Mouse (Mus musculus): ENCODE results near the gene Btd. TPM values are rescaled to one million over a fixed set of nuclear protein-coding genes. Genes with fewer than 3 reads are reported as not detected.

The Btd gene
- polyA plus RNA-seq, 1 experiment from 2014 or later: 15.4 TPM

DNA sequence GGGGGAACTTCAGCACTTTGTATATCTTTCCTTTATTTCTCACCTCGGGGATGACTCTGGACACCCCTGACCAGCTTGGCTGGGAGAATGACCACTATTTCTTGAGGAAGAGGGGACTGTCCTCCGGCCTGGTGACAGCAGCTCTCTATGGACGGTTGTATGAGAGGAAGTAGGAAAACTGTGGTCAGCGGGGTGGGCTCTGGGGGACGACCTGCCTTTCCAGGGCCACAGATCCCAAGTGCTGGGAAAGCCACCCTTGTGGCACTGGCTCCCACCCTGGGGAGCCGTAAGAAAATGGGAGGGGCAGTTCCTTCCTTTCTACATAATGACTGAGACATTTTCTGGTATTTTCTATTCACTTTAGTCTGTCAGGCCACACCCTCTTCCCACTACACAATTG is 26.9 kb downstream of the Btd start:
- H3K4me1 ChIP-seq (ENCODE audit: control insufficient read depth, low read depth, low read length): peaks cover 20% of the 10 kb centered on the region
- no peaks in the 10 kb centered on the region for H3K9me3 ChIP-seq (replicated peaks; ENCODE audit: control insufficient read depth, low read length)
- H3K27me3 ChIP-seq (ENCODE audit: control insufficient read depth, insufficient read depth, low read depth, low read length): no peaks in the 10 kb centered on the region
- H3K9ac ChIP-seq (ENCODE audit: low read depth, low read length): no peak overlapping the region
- H3K4me3 ChIP-seq (ENCODE audit: low read depth, low read length): no peak overlapping the region
- no peaks in the 10 kb centered on the region; the same call in 1 of the 2 replicates for H3K36me3 ChIP-seq (ENCODE audit: control insufficient read depth, insufficient read depth)
- WGBS (ENCODE audit: insufficient replicate concordance): 49% methylated on average over 6 of the region's 6 CpGs
- H3K27ac ChIP-seq (ENCODE audit: low read length): no peak overlapping the region
- ATAC-seq (ENCODE audit: low read depth): no peak
- no peak overlapping the region for H3K4me2 ChIP-seq (ENCODE audit: low read depth, low read length)

DNA sequence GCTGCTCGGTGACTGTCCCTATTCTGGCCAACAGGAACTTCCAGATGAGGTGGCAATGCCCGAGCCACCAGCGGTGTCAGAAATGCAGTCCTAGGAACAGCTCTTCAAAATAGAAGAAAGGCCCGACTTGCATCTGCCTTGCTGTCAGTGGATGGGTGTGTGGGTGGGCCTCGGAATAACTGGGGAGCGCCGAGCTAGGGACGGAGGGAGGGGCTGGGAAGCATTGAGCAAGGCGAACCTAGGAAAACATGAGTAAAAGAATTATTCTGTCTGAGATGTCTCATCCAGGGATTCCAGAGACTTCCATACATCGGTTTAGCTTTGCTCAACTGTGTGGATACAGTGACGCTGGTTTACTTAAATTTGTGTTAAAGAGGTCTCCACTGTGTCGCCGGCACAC is 27.5 kb downstream of the Btd start:
- peaks cover 20% of the 10 kb centered on the region for H3K4me1 ChIP-seq (ENCODE audit: control insufficient read depth, low read depth, low read length)
- no peak overlapping the region for H3K9ac ChIP-seq (ENCODE audit: low read depth, low read length)
- no peak for ATAC-seq (ENCODE audit: low read depth)
- H3K36me3 ChIP-seq (ENCODE audit: control insufficient read depth, insufficient read depth): no peaks in the 10 kb centered on the region; the same call in 1 of the 2 replicates
- no peaks in the 10 kb centered on the region for H3K27me3 ChIP-seq (ENCODE audit: control insufficient read depth, insufficient read depth, low read depth, low read length)
- no peak overlapping the region for H3K27ac ChIP-seq (ENCODE audit: low read length)
- H3K4me3 ChIP-seq (ENCODE audit: low read depth, low read length): no peak overlapping the region
- no peak overlapping the region for H3K4me2 ChIP-seq (ENCODE audit: low read depth, low read length)
- H3K9me3 ChIP-seq (replicated peaks; ENCODE audit: control insufficient read depth, low read length): no peaks in the 10 kb centered on the region
- WGBS (ENCODE audit: insufficient replicate concordance): 75% methylated on average over 13 of the region's 13 CpGs

GRCm38 (mm10) chr14:31669161-31669611 is 28.4 kb downstream of the Btd start:
- Histone ChIP-seq H3K27ac (ENCODE audit: low read length) (peak overlapping the region; percentile 67), H3K27me3 (ENCODE audit: control insufficient read depth, insufficient read depth, low read depth, low read length) (no peaks in the 10 kb centered on the region), H3K9ac (ENCODE audit: low read depth, low read length) (no peak overlapping the region), H3K4me2 (ENCODE audit: low read depth, low read length) (no peak overlapping the region), H3K4me3 (ENCODE audit: low read depth, low read length) (no peak overlapping the region), H3K36me3 (ENCODE audit: control insufficient read depth, insufficient read depth) (no peaks in the 10 kb centered on the region; the same call in 1 of the 2 replicates), H3K4me1 (ENCODE audit: control insufficient read depth, low read depth, low read length) (peaks cover 15% of the 10 kb centered on the region), H3K9me3 (replicated peaks; ENCODE audit: control insufficient read depth, low read length) (no peaks in the 10 kb centered on the region)
- no peak for ATAC-seq (ENCODE audit: low read depth)
- 28% methylated on average over 13 of the region's 13 CpGs for WGBS (ENCODE audit: insufficient replicate concordance)

DNA sequence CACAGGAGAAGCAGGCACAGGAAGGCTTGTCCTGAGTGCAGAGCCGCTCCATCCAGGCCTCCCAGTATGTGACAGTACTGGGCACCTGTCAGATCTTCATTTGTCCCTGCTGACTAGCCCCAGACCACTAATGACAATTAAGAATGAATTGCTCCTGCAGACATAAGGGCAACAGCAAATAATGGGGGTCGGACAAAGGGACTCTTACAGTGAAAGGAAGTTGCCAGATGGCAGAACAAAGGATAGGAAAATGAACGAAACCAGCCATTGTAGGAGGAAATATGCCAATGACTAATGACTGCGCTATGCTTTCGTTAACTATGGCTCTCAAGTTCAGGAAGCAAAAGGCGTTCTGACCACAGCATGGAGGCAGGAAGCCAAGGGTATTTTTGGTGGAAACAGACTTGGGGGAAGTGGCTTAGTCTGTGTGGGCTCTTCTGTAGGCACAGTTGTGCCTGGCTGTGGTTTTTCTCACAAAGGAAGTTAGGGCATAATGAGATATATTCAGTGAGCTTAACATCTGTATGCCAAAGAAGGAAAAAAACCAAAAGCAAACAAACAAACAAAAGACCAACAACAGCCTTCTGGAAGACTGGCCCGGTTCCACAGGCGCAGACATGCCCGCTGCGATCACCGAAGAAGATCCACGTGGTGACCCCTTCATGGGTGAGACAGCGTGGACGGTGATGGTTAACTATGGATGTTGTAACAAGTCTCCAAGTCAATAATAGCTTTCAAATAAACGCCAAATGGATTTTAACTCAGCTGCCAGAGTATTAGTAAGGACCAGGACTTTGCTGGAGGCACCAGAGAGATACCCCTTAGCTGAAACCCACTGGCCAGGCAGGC is 29.0 kb downstream of the Btd start:
- Histone ChIP-seq H3K36me3 (ENCODE audit: control insufficient read depth, insufficient read depth) (no peaks in the 10 kb centered on the region; the same call in 1 of the 2 replicates), H3K4me1 (ENCODE audit: control insufficient read depth, low read depth, low read length) (peaks cover 9% of the 10 kb centered on the region), H3K27me3 (ENCODE audit: control insufficient read depth, insufficient read depth, low read depth, low read length) (no peaks in the 10 kb centered on the region), H3K9me3 (replicated peaks; ENCODE audit: control insufficient read depth, low read length) (no peaks in the 10 kb centered on the region), H3K27ac (ENCODE audit: low read length) (peak overlapping the region; percentile 67), H3K4me2 (ENCODE audit: low read depth, low read length) (no peak overlapping the region), H3K4me3 (ENCODE audit: low read depth, low read length) (no peak overlapping the region), H3K9ac (ENCODE audit: low read depth, low read length) (no peak overlapping the region)
- 22% methylated on average over 15 of the region's 15 CpGs for WGBS (ENCODE audit: insufficient replicate concordance)
- ATAC-seq (ENCODE audit: low read depth): no peak

DNA sequence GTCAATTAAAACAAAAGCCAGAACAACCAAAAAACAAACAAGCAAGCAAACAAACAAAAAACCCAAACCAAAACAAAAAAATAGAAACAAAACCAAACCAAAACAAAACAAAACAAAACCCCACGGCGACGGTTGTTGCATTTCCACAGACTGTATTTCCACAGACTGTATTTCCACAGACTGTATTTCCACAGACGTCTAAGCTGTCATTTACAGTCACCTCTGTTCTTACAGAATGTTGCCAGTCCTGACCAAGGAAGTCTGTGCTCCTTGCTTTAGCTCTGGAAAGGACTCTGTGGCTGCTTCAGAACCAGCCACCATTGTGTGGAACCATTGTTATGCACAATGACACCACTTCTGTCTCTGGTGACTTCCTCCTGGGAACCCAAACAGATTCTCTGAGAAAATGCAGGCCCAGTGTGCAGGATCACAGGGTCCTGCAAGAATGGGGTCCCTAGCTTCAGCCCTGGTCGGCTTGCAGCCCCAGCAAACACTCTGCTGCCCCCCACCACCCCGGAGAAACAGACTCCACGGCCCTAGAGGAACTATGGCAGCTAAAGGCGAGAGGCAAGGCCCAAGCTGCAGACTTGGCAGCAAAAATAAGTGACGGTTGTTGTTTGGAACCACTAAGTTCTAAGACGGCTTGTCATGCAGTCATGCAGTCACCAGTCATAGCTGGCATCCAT is 30.9 kb downstream of the Btd start:
- Histone ChIP-seq H3K9ac (ENCODE audit: low read depth, low read length) (no peak overlapping the region), H3K4me2 (ENCODE audit: low read depth, low read length) (no peak overlapping the region), H3K9me3 (replicated peaks; ENCODE audit: control insufficient read depth, low read length) (no peaks in the 10 kb centered on the region), H3K27me3 (ENCODE audit: control insufficient read depth, insufficient read depth, low read depth, low read length) (no peaks in the 10 kb centered on the region), H3K4me3 (ENCODE audit: low read depth, low read length) (no peak overlapping the region), H3K4me1 (ENCODE audit: control insufficient read depth, low read depth, low read length) (peaks cover 6% of the 10 kb centered on the region; the same call in 1 of the 2 replicates), H3K36me3 (ENCODE audit: control insufficient read depth, insufficient read depth) (no peaks in the 10 kb centered on the region; the same call in 1 of the 2 replicates), H3K27ac (ENCODE audit: low read length) (no peak overlapping the region)
- 52% methylated on average over 10 of the region's 10 CpGs for WGBS (ENCODE audit: insufficient replicate concordance)
- ATAC-seq (ENCODE audit: low read depth): no peak

GRCm38 (mm10) chr14:31680656-31681055 is 39.8 kb downstream of the Btd start:
- Histone ChIP-seq H3K27me3 (ENCODE audit: control insufficient read depth, insufficient read depth, low read depth, low read length) (no peaks in the 10 kb centered on the region), H3K36me3 (ENCODE audit: control insufficient read depth, insufficient read depth) (no peaks in the 10 kb centered on the region), H3K4me3 (ENCODE audit: low read depth, low read length) (no peak overlapping the region), H3K9me3 (replicated peaks; ENCODE audit: control insufficient read depth, low read length) (no peaks in the 10 kb centered on the region), H3K4me1 (ENCODE audit: control insufficient read depth, low read depth, low read length) (no peaks in the 10 kb centered on the region), H3K9ac (ENCODE audit: low read depth, low read length) (no peak overlapping the region), H3K4me2 (ENCODE audit: low read depth, low read length) (no peak overlapping the region), H3K27ac (ENCODE audit: low read length) (no peak overlapping the region)
- ATAC-seq (ENCODE audit: low read depth): no peak
- 47% methylated on average over 3 of the region's 3 CpGs for WGBS (ENCODE audit: insufficient replicate concordance)

GRCm38 (mm10) chr14:31681291-31681690 is 40.5 kb downstream of the Btd start:
- Histone ChIP-seq H3K9ac (ENCODE audit: low read depth, low read length) (no peak overlapping the region), H3K4me3 (ENCODE audit: low read depth, low read length) (no peak overlapping the region), H3K36me3 (ENCODE audit: control insufficient read depth, insufficient read depth) (no peaks in the 10 kb centered on the region), H3K4me1 (ENCODE audit: control insufficient read depth, low read depth, low read length) (no peaks in the 10 kb centered on the region), H3K9me3 (replicated peaks; ENCODE audit: control insufficient read depth, low read length) (no peaks in the 10 kb centered on the region), H3K27ac (ENCODE audit: low read length) (no peak overlapping the region), H3K4me2 (ENCODE audit: low read depth, low read length) (no peak overlapping the region), H3K27me3 (ENCODE audit: control insufficient read depth, insufficient read depth, low read depth, low read length) (no peaks in the 10 kb centered on the region)
- 68% methylated on average over 9 of the region's 9 CpGs for WGBS (ENCODE audit: insufficient replicate concordance)
- no peak for ATAC-seq (ENCODE audit: low read depth)

GRCm38 (mm10) chr14:31681931-31682555 is 41.2 kb downstream of the Btd start:
- WGBS (ENCODE audit: insufficient replicate concordance): 50% methylated on average over 5 of the region's 5 CpGs

More at GRCm38 (mm10) chr14:31681931-31682555, 41.2 kb downstream of the Btd start:
- H3K4me3 ChIP-seq (ENCODE audit: low read depth, low read length): no peak overlapping the region
- no peaks in the 10 kb centered on the region for H3K9me3 ChIP-seq (replicated peaks; ENCODE audit: control insufficient read depth, low read length)
- H3K4me2 ChIP-seq (ENCODE audit: low read depth, low read length): no peak overlapping the region
- H3K4me1 ChIP-seq (ENCODE audit: control insufficient read depth, low read depth, low read length): no peaks in the 10 kb centered on the region
- ATAC-seq (ENCODE audit: low read depth): no peak
- H3K36me3 ChIP-seq (ENCODE audit: control insufficient read depth, insufficient read depth): no peaks in the 10 kb centered on the region
- no peak overlapping the region for H3K9ac ChIP-seq (ENCODE audit: low read depth, low read length)
- no peaks in the 10 kb centered on the region for H3K27me3 ChIP-seq (ENCODE audit: control insufficient read depth, insufficient read depth, low read depth, low read length)
- no peak overlapping the region for H3K27ac ChIP-seq (ENCODE audit: low read length)
